Mouse (Mus musculus): ENCODE measurements around the gene Cdk19. TPM values are rescaled to one million over a fixed set of nuclear protein-coding genes. Genes with fewer than 3 reads are reported as not detected.

Gene Cdk19
- polyA plus RNA-seq, 1 experiment from 2014 or later, result 12.0 TPM

DNA sequence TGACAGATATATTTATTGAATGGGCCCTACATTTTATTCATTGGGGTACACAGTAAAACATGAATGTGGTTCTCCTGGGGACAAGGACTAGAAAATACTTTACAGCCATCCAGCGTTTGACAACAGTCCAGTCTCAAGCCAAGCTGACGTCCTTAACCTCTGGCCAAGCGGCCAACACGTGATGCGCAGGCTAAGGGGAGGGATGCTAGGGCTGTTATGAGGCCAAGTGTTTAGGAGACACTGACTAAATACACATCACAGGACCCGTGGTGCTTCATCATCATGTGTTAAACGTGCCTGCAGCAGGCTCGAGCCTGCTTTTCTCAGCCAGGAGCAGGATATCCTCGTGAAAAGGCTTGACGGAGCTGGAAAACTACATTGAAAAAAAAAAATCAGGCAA is 19.1 kb upstream of the Cdk19 start:
- no peak overlapping the region for H3K9ac ChIP-seq (replicated peaks)
- no peaks in the 10 kb centered on the region for H3K4me1 ChIP-seq
- H3K27ac ChIP-seq (replicated peaks), result no peak overlapping the region
- no peak overlapping the region for H3K4me3 ChIP-seq
- WGBS, result 93% methylated on average over 10 of the region's 10 CpGs
- no peaks in the 10 kb centered on the region for H3K36me3 ChIP-seq
- ATAC-seq (ENCODE audit: low FRiP score, low read depth), result no peak
- no peaks in the 10 kb centered on the region for H3K27me3 ChIP-seq
- 0 out of 2 replicates have a peak, but pooled peaks cover 2% of the 10 kb centered on the region for H3K9me3 ChIP-seq
- no peak overlapping the region for H3K4me2 ChIP-seq (replicated peaks)

DNA sequence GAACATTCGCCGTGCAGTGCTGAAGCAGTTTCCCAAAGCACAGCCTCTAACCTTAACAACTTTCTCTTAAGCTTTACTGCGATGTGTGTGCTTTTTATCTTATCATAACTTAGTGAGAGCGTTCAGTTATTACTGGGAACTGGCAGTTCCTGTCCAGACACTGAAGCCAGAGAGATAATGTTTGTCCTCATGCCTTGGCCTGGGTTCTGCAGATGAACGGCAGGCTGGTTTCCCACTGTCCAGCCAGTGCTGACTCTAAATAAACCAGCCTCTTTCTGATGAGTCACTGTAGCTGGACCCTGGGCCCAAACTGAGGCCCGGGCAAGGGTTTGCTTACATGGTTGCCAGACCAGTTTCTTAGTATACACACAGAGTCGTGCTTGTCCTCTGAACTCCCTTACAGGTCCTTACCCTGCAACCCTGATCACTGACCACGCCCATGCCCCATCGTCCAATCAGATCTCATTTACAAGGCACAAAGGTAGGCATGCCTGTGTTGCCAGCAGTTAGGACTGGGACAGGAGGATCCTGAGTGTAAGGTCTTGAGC is 11.3 kb upstream of the Cdk19 start:
- H3K4me2 ChIP-seq (replicated peaks), result no peak overlapping the region
- ATAC-seq (ENCODE audit: low FRiP score, low read depth), result no peak
- H3K4me1 ChIP-seq, result no peaks in the 10 kb centered on the region
- no peak overlapping the region for H3K9ac ChIP-seq (replicated peaks)
- H3K27me3 ChIP-seq, result no peaks in the 10 kb centered on the region
- H3K4me3 ChIP-seq, result no peak overlapping the region
- no peaks in the 10 kb centered on the region for H3K9me3 ChIP-seq
- WGBS, result 86% methylated on average over 9 of the region's 9 CpGs
- no peaks in the 10 kb centered on the region for H3K36me3 ChIP-seq
- no peak overlapping the region for H3K27ac ChIP-seq (replicated peaks)

DNA sequence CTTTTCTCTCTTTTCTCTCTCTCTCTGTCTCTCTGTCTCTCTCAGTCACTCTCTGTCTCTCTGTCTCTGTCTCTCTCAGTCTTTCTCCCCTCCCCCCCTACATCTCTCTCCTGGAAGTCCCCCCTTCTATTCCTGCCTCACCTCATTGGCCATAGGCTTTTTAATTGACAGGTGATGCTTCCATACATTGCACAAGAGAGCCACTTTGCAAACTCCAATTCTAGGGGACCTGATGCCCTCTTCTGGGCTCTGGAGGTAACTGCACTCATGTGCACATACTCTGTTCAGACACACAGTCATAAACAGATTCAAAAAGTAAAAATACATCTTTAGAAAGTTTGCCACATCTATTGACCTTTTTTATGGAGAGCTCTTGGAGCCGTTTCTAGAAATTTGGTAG is 9.1 kb upstream of the Cdk19 start:
- ATAC-seq (ENCODE audit: low FRiP score, low read depth), result no peak
- WGBS, result 79% methylated on average over 1 of the region's 1 CpGs
- H3K9ac ChIP-seq (replicated peaks), result no peak overlapping the region
- H3K9me3 ChIP-seq, result no peaks in the 10 kb centered on the region
- no peaks in the 10 kb centered on the region for H3K4me1 ChIP-seq
- H3K27me3 ChIP-seq, result no peaks in the 10 kb centered on the region
- H3K4me2 ChIP-seq (replicated peaks), result no peak overlapping the region
- no peak overlapping the region for H3K4me3 ChIP-seq
- H3K27ac ChIP-seq (replicated peaks), result no peak overlapping the region
- H3K36me3 ChIP-seq, result no peaks in the 10 kb centered on the region

DNA sequence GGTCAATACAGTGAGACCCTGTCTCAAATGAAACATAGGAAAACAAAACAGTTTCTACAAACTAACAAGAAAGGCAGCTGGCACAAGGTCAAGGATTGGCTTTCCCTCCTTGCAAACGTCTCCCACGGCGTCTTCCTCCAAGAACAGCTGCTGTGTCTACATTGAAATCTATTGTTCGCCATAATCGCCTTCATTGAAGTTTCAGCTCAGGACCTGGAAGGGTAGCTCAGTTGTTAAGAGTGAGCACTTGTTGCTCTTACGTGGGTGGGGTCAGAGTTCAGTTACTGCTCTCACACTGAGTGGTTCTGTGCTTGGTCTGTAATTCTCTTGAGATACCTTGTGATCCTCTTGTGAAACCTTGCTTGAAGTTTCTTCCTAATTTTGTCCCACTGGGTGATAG is 6.5 kb upstream of the Cdk19 start:
- no peak for ATAC-seq (ENCODE audit: low FRiP score, low read depth)
- WGBS, result 71% methylated on average over 6 of the region's 6 CpGs

DNA sequence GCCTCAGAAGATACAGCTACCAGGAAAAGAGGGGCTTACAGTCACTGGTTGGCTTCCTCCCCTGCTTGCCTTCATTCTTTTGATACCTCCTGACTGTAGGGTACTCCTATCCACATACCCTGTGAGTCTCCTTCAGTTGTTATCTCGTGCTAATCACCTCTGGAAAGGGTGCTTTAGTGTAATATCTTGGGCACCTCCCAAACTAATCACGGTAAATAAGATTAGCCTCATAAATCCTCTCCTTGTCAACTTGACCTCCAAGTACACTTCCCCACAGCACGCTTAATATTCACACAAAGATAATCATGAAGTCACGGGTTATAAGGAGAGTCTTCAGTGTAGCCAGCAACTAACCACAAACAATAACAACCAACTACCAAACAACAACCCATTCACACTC is 2.7 kb downstream of the Cdk19 start:
- Histone ChIP-seq H3K27ac (replicated peaks) (no peak overlapping the region), H3K9me3 (no peaks in the 10 kb centered on the region), H3K36me3 (no peaks in the 10 kb centered on the region), H3K9ac (replicated peaks) (no peak overlapping the region), H3K4me1 (no peaks in the 10 kb centered on the region), H3K27me3 (no peaks in the 10 kb centered on the region), H3K4me3 (no peak overlapping the region), H3K4me2 (replicated peaks) (no peak overlapping the region)
- 86% methylated on average over 4 of the region's 4 CpGs for WGBS
- no peak for ATAC-seq (ENCODE audit: low FRiP score, low read depth)

More for the DNA sequence above, 6.5 kb upstream of the Cdk19 start:
- Histone ChIP-seq H3K36me3 (no peaks in the 10 kb centered on the region), H3K9me3 (no peaks in the 10 kb centered on the region), H3K27ac (replicated peaks) (no peak overlapping the region), H3K4me3 (no peak overlapping the region), H3K4me1 (no peaks in the 10 kb centered on the region), H3K4me2 (replicated peaks) (no peak overlapping the region), H3K9ac (replicated peaks) (no peak overlapping the region), H3K27me3 (no peaks in the 10 kb centered on the region)

DNA sequence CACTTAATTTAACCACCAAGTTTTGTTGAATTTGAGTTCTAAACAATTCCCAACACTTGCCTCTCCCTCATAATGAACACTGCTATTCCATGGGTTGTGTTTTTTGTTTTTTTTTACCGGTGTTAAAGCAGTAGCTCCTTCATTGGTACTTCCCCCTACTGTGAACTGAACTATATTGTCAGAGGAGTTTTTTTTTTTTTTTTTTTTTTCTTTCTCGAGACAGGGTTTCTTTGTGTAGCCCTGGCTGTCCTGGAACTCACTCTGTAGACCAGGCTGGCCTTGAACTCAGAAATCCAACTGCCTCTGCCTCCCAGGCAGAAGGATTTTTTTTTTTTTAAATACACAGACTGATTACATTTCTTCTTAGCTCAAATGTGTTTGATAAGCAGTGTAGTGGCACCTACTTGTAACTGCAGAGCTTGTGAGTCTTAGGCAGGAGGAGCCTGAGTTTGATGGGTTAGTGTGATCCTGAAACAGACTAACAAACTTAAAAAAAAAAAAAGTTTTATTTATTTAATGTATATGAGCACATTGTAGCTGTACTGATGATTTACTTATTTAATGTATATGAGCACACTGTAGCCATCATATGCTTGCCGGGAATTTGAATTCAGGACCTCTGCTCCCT is 7.5 kb downstream of the Cdk19 start:
- Histone ChIP-seq H3K4me2 (replicated peaks) (no peak overlapping the region), H3K9ac (replicated peaks) (no peak overlapping the region), H3K4me3 (no peak overlapping the region), H3K27me3 (no peaks in the 10 kb centered on the region), H3K4me1 (peaks cover 19% of the 10 kb centered on the region), H3K36me3 (no peaks in the 10 kb centered on the region), H3K27ac (replicated peaks) (no peak overlapping the region), H3K9me3 (no peaks in the 10 kb centered on the region)
- WGBS, result 84% methylated on average over 3 of the region's 3 CpGs
- no peak for ATAC-seq (ENCODE audit: low FRiP score, low read depth)

DNA sequence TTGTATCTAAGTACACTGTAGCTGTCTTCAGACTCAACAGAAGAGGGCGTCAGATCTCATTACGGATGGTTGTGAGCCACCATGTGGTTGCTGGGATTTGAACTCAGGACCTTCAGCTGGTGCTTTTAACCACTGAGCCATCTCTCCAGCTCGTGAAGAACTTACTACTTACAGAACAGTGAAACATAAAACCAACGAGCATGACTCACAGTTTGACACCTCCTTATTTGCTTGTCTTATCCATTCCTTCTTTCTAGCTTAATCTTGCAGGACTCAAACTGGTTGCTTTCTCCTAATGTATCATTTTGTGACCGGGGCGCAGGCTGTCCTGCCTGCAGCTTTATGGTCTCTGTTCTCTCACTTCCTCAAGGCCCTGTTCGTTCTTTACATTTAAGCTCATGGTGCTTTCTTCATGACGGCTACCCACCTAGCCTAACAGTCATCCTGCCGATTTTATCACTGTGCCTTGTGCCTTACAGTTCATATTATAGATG is 8.1 kb downstream of the Cdk19 start:
- no peaks in the 10 kb centered on the region for H3K36me3 ChIP-seq
- H3K4me1 ChIP-seq, result peaks cover 19% of the 10 kb centered on the region
- H3K4me3 ChIP-seq, result peak overlapping the region; percentile 92; the same call in 1 of the 2 replicates
- 0 out of 2 replicates have a peak overlapping the region, but pooled peaks have one; percentile 96 for H3K27ac ChIP-seq (replicated peaks)
- peak overlapping the region; percentile 28; the same call in 1 of the 2 replicates for H3K9ac ChIP-seq (replicated peaks)
- no peak for ATAC-seq (ENCODE audit: low FRiP score, low read depth)
- no peaks in the 10 kb centered on the region for H3K9me3 ChIP-seq
- 80% methylated on average over 9 of the region's 9 CpGs for WGBS
- H3K4me2 ChIP-seq (replicated peaks), result peak overlapping the region; percentile 67; the same call in 1 of the 2 replicates
- no peaks in the 10 kb centered on the region for H3K27me3 ChIP-seq

DNA sequence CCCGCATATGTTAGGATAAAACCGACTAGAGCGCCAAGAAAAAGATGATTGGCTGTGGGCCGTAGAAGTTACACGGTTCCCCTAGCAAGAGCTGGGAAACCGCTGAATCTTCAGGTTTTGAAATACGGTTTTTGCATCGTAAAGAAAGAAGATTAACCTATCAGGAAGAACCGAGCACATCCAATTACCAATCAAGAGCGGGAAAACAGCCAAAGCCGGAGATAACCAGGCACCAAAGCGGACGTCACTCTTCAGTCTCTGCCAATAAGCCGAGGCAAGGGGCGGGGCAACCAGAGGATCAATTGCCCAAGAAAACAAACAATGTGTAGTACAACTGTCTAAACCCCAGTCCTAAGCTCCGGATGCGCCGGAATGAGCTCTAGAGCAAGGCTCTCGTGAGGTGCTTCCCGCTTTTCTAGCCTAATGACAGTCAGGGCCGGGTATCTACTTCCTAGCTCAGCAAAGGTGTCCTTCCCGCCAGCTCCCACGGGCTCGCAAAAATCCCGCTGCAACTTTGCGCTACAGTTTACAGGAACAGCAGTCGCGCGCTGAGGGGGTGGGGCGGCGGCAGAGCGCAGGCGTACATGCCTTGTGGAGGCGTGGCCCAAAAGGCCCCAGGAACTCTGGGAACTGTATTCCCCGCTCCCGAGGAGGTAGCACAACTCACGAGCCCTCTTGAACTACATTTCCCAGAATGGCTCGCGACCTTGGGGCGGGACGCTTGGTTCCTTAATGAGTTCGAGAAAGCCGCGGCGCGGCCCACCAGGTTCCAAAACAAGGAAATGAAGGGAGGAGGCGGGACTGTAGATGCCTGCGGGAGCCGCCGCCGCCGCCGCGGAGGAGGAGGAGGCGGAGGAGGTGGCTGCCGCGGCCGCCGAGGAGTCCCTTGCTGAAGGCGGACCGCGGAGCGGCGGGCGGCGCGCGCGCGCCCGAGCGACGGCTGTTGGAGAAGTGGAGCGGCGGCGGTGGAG is 9.5 kb downstream of the Cdk19 start:
- under 1% methylated on average over 76 of the region's 76 CpGs for WGBS
- Histone ChIP-seq H3K27me3 (no peaks in the 10 kb centered on the region), H3K4me1 (peaks cover 19% of the 10 kb centered on the region), H3K4me2 (replicated peaks) (peak overlapping the region; percentile 67), H3K9me3 (no peaks in the 10 kb centered on the region), H3K9ac (replicated peaks) (peak overlapping the region; percentile 90), H3K4me3 (peak overlapping the region; percentile 92), H3K36me3 (no peaks in the 10 kb centered on the region), H3K27ac (replicated peaks) (peak overlapping the region; percentile 96)
- peak; percentile 98 for ATAC-seq (ENCODE audit: low FRiP score, low read depth)

DNA sequence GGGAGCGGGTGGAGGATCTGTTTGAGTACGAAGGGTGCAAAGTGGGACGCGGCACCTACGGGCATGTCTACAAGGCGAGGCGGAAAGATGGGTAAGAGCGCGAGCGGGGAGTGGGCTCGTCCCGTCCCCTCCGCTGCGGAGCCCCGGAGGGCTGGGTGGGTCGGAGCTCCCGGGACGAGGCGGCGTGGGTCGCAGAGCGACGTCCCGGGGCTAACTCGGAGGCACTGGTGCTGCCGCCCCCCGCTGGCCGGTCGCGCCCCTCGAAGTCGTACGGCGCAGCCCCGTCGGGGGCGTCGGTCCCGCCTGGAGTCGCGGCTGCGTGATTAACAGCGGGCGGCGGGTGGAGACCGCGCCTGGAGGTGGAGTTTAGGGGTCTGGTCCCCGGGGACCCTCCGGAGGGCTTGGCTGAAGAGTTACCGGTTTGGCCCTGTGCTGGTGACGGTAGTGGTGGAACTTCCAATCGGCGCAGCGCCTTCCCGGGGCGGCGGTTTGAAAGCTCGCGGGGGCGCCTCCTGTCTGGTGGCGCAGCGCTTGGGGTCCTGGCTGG is 10.3 kb downstream of the Cdk19 start:
- Histone ChIP-seq H3K9ac (replicated peaks) (peak overlapping the region; percentile 90), H3K4me3 (peak overlapping the region; percentile 92), H3K9me3 (no peaks in the 10 kb centered on the region), H3K4me2 (replicated peaks) (peak overlapping the region; percentile 67), H3K27ac (replicated peaks) (peak overlapping the region; percentile 96), H3K4me1 (peaks cover 19% of the 10 kb centered on the region), H3K36me3 (no peaks in the 10 kb centered on the region), H3K27me3 (no peaks in the 10 kb centered on the region)
- WGBS, result under 1% methylated on average over 46 of the region's 62 CpGs
- peak; percentile 36 for ATAC-seq (ENCODE audit: low FRiP score, low read depth)

DNA sequence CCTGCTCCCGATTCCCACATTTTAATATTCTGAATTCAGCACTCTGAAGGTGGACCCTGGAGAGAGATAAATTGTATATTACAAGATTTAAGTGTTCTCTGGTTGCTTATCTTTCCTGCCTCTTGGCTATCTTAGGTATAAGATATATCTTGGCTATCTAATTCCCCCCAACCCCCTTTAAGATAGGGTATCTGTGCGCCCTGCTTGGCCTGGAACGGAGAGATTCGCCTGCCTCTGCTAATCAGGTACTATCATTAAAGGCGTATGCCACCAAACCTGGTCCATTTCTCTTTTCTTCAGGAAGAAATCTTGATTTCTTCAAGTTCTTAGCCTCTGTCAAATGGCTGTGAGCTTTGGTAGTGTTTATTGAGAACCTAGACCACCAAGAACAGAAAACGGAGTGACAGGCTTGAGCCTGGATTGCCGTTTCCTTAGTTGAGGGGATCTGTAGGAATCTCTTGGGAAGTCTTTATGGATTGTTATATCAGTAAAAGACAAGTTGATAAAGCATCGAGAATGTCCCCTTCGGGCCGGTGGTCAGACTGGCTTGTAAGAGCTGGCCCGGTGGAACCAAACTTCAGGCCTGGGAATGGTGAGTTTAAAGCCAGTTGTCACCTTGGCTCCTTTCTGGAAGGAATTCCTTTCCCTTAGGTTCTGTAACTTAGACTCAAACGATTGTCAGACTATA is 11.0 kb downstream of the Cdk19 start:
- Histone ChIP-seq H3K9ac (replicated peaks) (peak overlapping the region; percentile 90), H3K4me3 (peak overlapping the region; percentile 92), H3K9me3 (no peaks in the 10 kb centered on the region), H3K4me1 (peaks cover 19% of the 10 kb centered on the region), H3K27ac (replicated peaks) (0 out of 2 replicates have a peak overlapping the region, but pooled peaks have one; percentile 96), H3K36me3 (no peaks in the 10 kb centered on the region), H3K27me3 (no peaks in the 10 kb centered on the region), H3K4me2 (replicated peaks) (peak overlapping the region; percentile 67)
- ATAC-seq (ENCODE audit: low FRiP score, low read depth), result no peak
- 54% methylated on average over 12 of the region's 12 CpGs for WGBS

DNA sequence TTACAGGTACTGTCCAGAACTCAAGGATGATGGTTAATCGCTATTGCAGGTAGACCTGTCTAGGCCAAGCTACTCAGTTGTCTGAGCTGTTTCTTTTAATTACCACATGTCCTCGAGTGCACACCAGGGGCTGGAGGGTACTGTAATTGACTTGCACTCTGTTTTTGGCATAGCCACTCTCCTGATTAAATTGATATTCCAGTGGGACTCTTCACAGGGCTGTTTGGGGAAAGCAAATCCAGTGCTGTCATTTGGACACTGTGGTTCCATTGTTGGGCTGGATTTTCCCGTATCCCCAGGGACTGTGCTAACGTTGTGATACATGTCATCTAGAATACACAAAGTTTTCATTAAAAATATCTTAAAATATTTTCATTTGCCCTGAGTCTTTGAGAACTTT is 11.8 kb downstream of the Cdk19 start:
- no peak overlapping the region for H3K4me3 ChIP-seq
- H3K27ac ChIP-seq (replicated peaks), result no peak overlapping the region
- peak overlapping the region; percentile 67 for H3K4me2 ChIP-seq (replicated peaks)
- H3K36me3 ChIP-seq, result no peaks in the 10 kb centered on the region
- no peaks in the 10 kb centered on the region for H3K9me3 ChIP-seq
- no peak for ATAC-seq (ENCODE audit: low FRiP score, low read depth)
- 67% methylated on average over 4 of the region's 4 CpGs for WGBS
- H3K9ac ChIP-seq (replicated peaks), result no peak overlapping the region; the same call in 1 of the 2 replicates
- H3K27me3 ChIP-seq, result no peaks in the 10 kb centered on the region
- peaks cover 19% of the 10 kb centered on the region for H3K4me1 ChIP-seq
